28 mouse cellular contexts compared by ENCODE assay signal in genomic region chr1:183553219-183553618, GRCm38 (mm10).
A peak's percentile ranks its signal among the peaks of the same experiment; 100 is the strongest.
DNase-seq lines count a peak whose midpoint lies in the region; ATAC-seq and TF ChIP-seq lines count a peak whose summit lies in the region.
"Had no signal": no experiment of that assay in that cellular context is flagged by ENCODE, and none has a peak within 500 bp of the region (broad histone marks: within the 10 kb centered on the region; RNA-seq: fewer than 3 reads in every experiment).

No protein-coding gene starts in this region.

- H3K36me3 ChIP-seq in heart, adult 2 months (ENCODE audit: control insufficient read depth, insufficient read depth, low read length): no peaks in the 10 kb centered on the region
- H3K36me3 ChIP-seq: embryonic facial prominence, embryonic 10.5 days; embryonic facial prominence, embryonic 13.5 days; forebrain, embryonic 12.5 days; forebrain, embryonic 15.5 days; heart, embryonic 12.5 days; heart, embryonic 15.5 days; hindbrain, embryonic 10.5 days; hindbrain, embryonic 13.5 days had no signal

- TF ChIP-seq CTCF in heart, adult 2 months (IDR thresholded peaks at IDR 0.05): no peak

- TF ChIP-seq EP300 in heart, adult 2 months (IDR thresholded peaks at IDR 0.05; ENCODE audit: insufficient read depth, low read depth, low read length): no peak

- peak; percentile 89 for DNase-seq in heart, adult 11 months
- DNase-seq in heart, adult 2 months: no peak
- peak; percentile 27 for DNase-seq in 3134 (ENCODE audit: extremely low read depth, insufficient read length, low spot score)
- no peak for DNase-seq in left cerebral cortex, adult 11 months (ENCODE audit: low spot score)
- no peak for DNase-seq in ovary, postnatal 14 days (ENCODE audit: low spot score)
- no peak for DNase-seq in T-cell, adult 2 months (ENCODE audit: low spot score)
- DNase-seq: adrenal gland, postnatal 14 days; cerebellum, adult 11 months; cerebellum, adult 2 months; cerebellum, adult 9-11 months; cerebellum, postnatal 25 days; embryo, embryonic 11 days; gastrocnemius, postnatal 25 days; heart, postnatal 36 days had no signal

- 0 out of 2 replicates have a peak, but pooled peaks have one; percentile 8 for ATAC-seq in common myeloid progenitor, adult 5-6 weeks (replicated peaks; ENCODE audit: low read depth, poor library complexity, severe bottlenecking)
- peak; percentile 34; the same call in 1 of the 2 replicates for ATAC-seq in megakaryocyte progenitor cell, adult 5-6 weeks (replicated peaks; ENCODE audit: poor library complexity)
- ATAC-seq: CD4-positive, CD25-positive, alpha-beta regulatory T cell, adult 4 months; forebrain, embryonic 15.5 days; hindbrain, postnatal 0 days; inflammation-experienced regulatory T-cells, adult 6 months had no signal

- TF ChIP-seq POLR2A in heart, adult 2 months (IDR thresholded peaks at IDR 0.05; ENCODE audit: insufficient read depth, low read depth, low read length): no peak

- WGBS in heart, adult 2 months: 65% methylated on average over 8 of the region's 8 CpGs

- no peaks in the 10 kb centered on the region for H3K27me3 ChIP-seq in heart, adult 2 months (ENCODE audit: control insufficient read depth, insufficient read depth, low read length)
- H3K27me3 ChIP-seq: embryonic facial prominence, embryonic 13.5 days; forebrain, embryonic 12.5 days; forebrain, embryonic 15.5 days; heart, embryonic 12.5 days; heart, embryonic 15.5 days; hindbrain, embryonic 13.5 days had no signal

- H3K9ac ChIP-seq in heart, adult 2 months (ENCODE audit: low read depth, low read length): no peak overlapping the region
- H3K9ac ChIP-seq: embryonic facial prominence, embryonic 13.5 days; forebrain, embryonic 12.5 days; forebrain, embryonic 15.5 days; heart, embryonic 12.5 days; heart, embryonic 15.5 days; hindbrain, embryonic 13.5 days had no signal

- intact Hi-C loops in heart, adult 2 months (cut with DNase I): no loop called here

- H3K4me3 ChIP-seq in heart, adult 2 months: no peak overlapping the region
- H3K4me3 ChIP-seq: embryonic facial prominence, embryonic 10.5 days; embryonic facial prominence, embryonic 13.5 days; erythroblast, embryonic 14.5 days; forebrain, embryonic 12.5 days; forebrain, embryonic 15.5 days; heart, embryonic 12.5 days; heart, embryonic 15.5 days; hindbrain, embryonic 10.5 days; hindbrain, embryonic 13.5 days had no signal

- H3K27ac ChIP-seq in heart, adult 2 months: no peak overlapping the region
- H3K27ac ChIP-seq: embryonic facial prominence, embryonic 10.5 days; embryonic facial prominence, embryonic 13.5 days; forebrain, embryonic 12.5 days; forebrain, embryonic 15.5 days; heart, embryonic 15.5 days; hindbrain, embryonic 10.5 days; hindbrain, embryonic 13.5 days; hindbrain, postnatal 0 days had no signal

- no peaks in the 10 kb centered on the region for H3K79me2 ChIP-seq in heart, adult 2 months (replicated peaks; ENCODE audit: control insufficient read depth, insufficient read depth, low read length)

- no peaks in the 10 kb centered on the region for H3K4me1 ChIP-seq in heart, adult 2 months (ENCODE audit: control insufficient read depth, insufficient read depth, low read length)
- H3K4me1 ChIP-seq: forebrain, embryonic 15.5 days; heart, embryonic 12.5 days; heart, embryonic 15.5 days; hindbrain, embryonic 13.5 days had no signal

Comparison
In these comparisons a context has a peak if more than half of its experiments do, and no peak if none do; other contexts are left out.
1. DNase-seq: peak in heart, adult 11 months (single experiment) and 3134 (single experiment); none in heart, adult 2 months (0 of 2), left cerebral cortex, adult 11 months (single experiment), ovary, postnatal 14 days (single experiment) and T-cell, adult 2 months (single experiment).